Mouse (Mus musculus) forebrain, embryonic 10.5 days (tissue): ENCODE measurements around the gene Atp6v0d1. TPM values are rescaled to one million over a fixed set of nuclear protein-coding genes. Genes with fewer than 3 reads are reported as not detected.

Experiments
- microRNA counts: library from miRNA; unstranded; fragments of <30 nt; microRNA quantifications from one replicate; lab custom pipeline; 2017
- microRNA-seq: library from miRNA; unstranded; fragments of <30 nt; microRNA quantifications from one replicate; pipeline ENCODE4, GENCODE M21; 2017
- polyA plus RNA-seq: library from polyadenylated mRNA; unstranded; fragments of >200 nt; fragmentation: Nextera tagmentation; extraction: Ambion mirVana; gene quantifications from 2 replicates; pipeline ENCODE4 v1.2.1, GENCODE M21; 2016

Gene Atp6v0d1
- polyA plus RNA-seq, 1 experiment from 2014 or later = 73.4 TPM

MicroRNAs encoded within 50 kb of the gene (microRNA counts, 519-probe panel; counts per million panel counts)
- 2,765 counts per million, percentile 70 among the panel's probes with 10 or more counts for microRNA mmu-miR-1966 (lab: Ali Mortazavi, UCI)

Small RNAs within 50 kb of the gene (microRNA-seq; reads per million reads assigned to microRNA genes)
- not detected for gene Mir1966

Other genes starting within 250 kb of the Atp6v0d1 start
- 1.4 TPM in 2 replicates for gene Lrrc29, start 239.8 kb downstream of the Atp6v0d1 start, polyA plus RNA-seq
- gene Tmem208, start 239.7 kb downstream of the Atp6v0d1 start, polyA plus RNA-seq = 95.3 and 96.6 TPM in 2 replicates
- gene Fhod1, start 218.1 kb downstream of the Atp6v0d1 start, polyA plus RNA-seq = 2.1 and 2.2 TPM in 2 replicates
- 5.2 and 5.5 TPM in 2 replicates for gene Slc9a5, start 217.2 kb downstream of the Atp6v0d1 start, polyA plus RNA-seq
- gene Plekhg4, start 192.8 kb downstream of the Atp6v0d1 start, polyA plus RNA-seq = 0.64 and 1.1 TPM in 2 replicates
- gene Kctd19, start 152.5 kb downstream of the Atp6v0d1 start, polyA plus RNA-seq = not detected in 2 replicates
- gene Lrrc36, start 152.5 kb downstream of the Atp6v0d1 start, polyA plus RNA-seq = 0.36 and 0.93 TPM in 2 replicates
- gene Tppp3, start 94.5 kb downstream of the Atp6v0d1 start, polyA plus RNA-seq = 23.3 and 23.9 TPM in 2 replicates
- 12.9 and 18.5 TPM in 2 replicates for gene Zdhhc1, start 69.1 kb downstream of the Atp6v0d1 start, polyA plus RNA-seq
- 12.3 and 15.6 TPM in 2 replicates for gene Hsd11b2, start 47.3 kb downstream of the Atp6v0d1 start, polyA plus RNA-seq
- 13.9 and 14.4 TPM in 2 replicates for gene Ripor1, start 39.2 kb upstream of the Atp6v0d1 start, polyA plus RNA-seq
- gene Ctcf, start 70.5 kb upstream of the Atp6v0d1 start, polyA plus RNA-seq = 146 and 150 TPM in 2 replicates
- 0.38 and 0.84 TPM in 2 replicates for gene Agrp, start 71.3 kb upstream of the Atp6v0d1 start, polyA plus RNA-seq
- 0.71 and 1.1 TPM in 2 replicates for gene Carmil2, start 120.2 kb upstream of the Atp6v0d1 start, polyA plus RNA-seq
- gene Acd, start 135.1 kb upstream of the Atp6v0d1 start, polyA plus RNA-seq = 75.9 and 77.1 TPM in 2 replicates
- gene Pard6a, start 135.1 kb upstream of the Atp6v0d1 start, polyA plus RNA-seq = 22.7 and 22.8 TPM in 2 replicates
- gene 4933405L10Rik, start 141.6 kb upstream of the Atp6v0d1 start, polyA plus RNA-seq = 0.12 and 0.21 TPM in 2 replicates
- gene Enkd1, start 142.2 kb upstream of the Atp6v0d1 start, polyA plus RNA-seq = 54.3 and 56.0 TPM in 2 replicates
- gene Gfod2, start 192.6 kb upstream of the Atp6v0d1 start, polyA plus RNA-seq = 32.7 and 38.3 TPM in 2 replicates